Comparison of ENCODE assay signal across 8 mouse cellular contexts in the genomic region with DNA sequence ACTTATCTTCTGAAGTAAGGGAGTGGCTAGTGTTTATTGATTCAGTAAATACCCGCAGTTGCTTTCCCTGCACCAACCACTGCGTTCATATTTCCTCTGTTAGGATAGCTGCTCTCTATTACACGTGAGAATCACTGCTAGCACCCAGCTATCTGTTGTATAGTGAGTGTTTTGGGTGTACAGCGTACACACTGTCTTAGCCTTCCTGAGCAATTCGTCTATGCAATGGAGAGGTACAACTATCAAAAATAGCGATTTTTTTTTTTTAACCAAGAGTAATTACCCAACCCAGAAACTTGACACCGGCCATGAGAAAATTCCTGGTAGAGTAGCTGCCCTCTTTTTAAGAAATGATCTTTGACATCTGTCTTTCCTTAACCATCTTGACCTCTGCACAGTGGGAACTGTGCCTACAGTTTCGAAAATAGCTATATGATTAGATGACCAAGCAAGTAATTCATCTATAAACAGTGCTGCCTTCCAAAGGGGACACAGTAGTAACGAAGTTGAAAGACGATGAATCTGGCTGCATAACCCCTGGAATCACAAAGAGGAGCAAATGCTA. TPM values are rescaled to one million over a fixed set of nuclear protein-coding genes. Genes with fewer than 3 reads are reported as not detected.
DNase-seq lines count a peak whose midpoint lies in the region; ATAC-seq and TF ChIP-seq lines count a peak whose summit lies in the region.

No protein-coding gene starts in this region.

- H3K4me1 ChIP-seq in embryonic facial prominence, embryonic 13.5 days: peaks cover 36% of the 10 kb centered on the region
- peaks cover 12% of the 10 kb centered on the region for H3K4me1 ChIP-seq in intestine, postnatal 0 days (replicated peaks; ENCODE audit: control insufficient read depth, insufficient read depth, low read length)
- H3K4me1 ChIP-seq in neural tube, embryonic 13.5 days (replicated peaks): peaks cover 20% of the 10 kb centered on the region

- no peaks in the 10 kb centered on the region for H3K27me3 ChIP-seq in embryonic facial prominence, embryonic 13.5 days
- no peaks in the 10 kb centered on the region for H3K27me3 ChIP-seq in intestine, postnatal 0 days (replicated peaks; ENCODE audit: control insufficient read depth, insufficient read depth, low read length)
- H3K27me3 ChIP-seq in neural tube, embryonic 13.5 days: peaks cover 3% of the 10 kb centered on the region

- peak overlapping the region; percentile 85 for H3K4me2 ChIP-seq in embryonic facial prominence, embryonic 13.5 days
- peak overlapping the region; percentile 95 for H3K4me2 ChIP-seq in intestine, postnatal 0 days (replicated peaks; ENCODE audit: low read depth)
- peak overlapping the region; percentile 98 for H3K4me2 ChIP-seq in neural tube, embryonic 13.5 days

- TF ChIP-seq CTCF in layer of hippocampus, adult 2 months (conservative IDR thresholded peaks at IDR 0.05): no peak
- no peak for TF ChIP-seq CTCF in intestine, postnatal 0 days (IDR thresholded peaks at IDR 0.05; ENCODE audit: low read depth)

- H3K9ac ChIP-seq in embryonic facial prominence, embryonic 13.5 days: peak overlapping the region; percentile 87
- H3K9ac ChIP-seq in intestine, postnatal 0 days (ENCODE audit: low read depth, low read length): peak overlapping the region; percentile 91; the same call in 1 of the 2 replicates
- peak overlapping the region; percentile 78 for H3K9ac ChIP-seq in neural tube, embryonic 13.5 days

- intact Hi-C loops in gastrocnemius, postnatal 36 days (cut with DNase I): loop anchor here (5.0 kb wide), 2 partner anchors 59 to 101 kb away; no protein-coding TSS in a partner anchor

- H3K9me3 ChIP-seq in embryonic facial prominence, embryonic 13.5 days: no peaks in the 10 kb centered on the region
- no peaks in the 10 kb centered on the region for H3K9me3 ChIP-seq in intestine, postnatal 0 days (ENCODE audit: control insufficient read depth)
- H3K9me3 ChIP-seq in neural tube, embryonic 13.5 days: no peaks in the 10 kb centered on the region

- no peak for ATAC-seq in embryonic facial prominence, embryonic 13.5 days (ENCODE audit: insufficient number of reproducible peaks, insufficient read depth, low FRiP score, low TSS enrichment, low read depth)
- ATAC-seq in intestine, postnatal 0 days: peak; percentile 16
- ATAC-seq in neural tube, embryonic 13.5 days (ENCODE audit: low read depth): no peak

- H3K27ac ChIP-seq in layer of hippocampus, adult 2 months: peak overlapping the region; percentile 85; the same call in 1 of the 2 replicates
- peak overlapping the region; percentile 91 for H3K27ac ChIP-seq in embryonic facial prominence, embryonic 13.5 days
- peak overlapping the region; percentile 89; the same call in 1 of the 2 replicates for H3K27ac ChIP-seq in intestine, postnatal 0 days (ENCODE audit: low read depth, low read length)
- no peak overlapping the region for H3K27ac ChIP-seq in neural tube, embryonic 13.5 days (replicated peaks)

- no peaks in the 10 kb centered on the region for H3K36me3 ChIP-seq in embryonic facial prominence, embryonic 13.5 days
- H3K36me3 ChIP-seq in intestine, postnatal 0 days (ENCODE audit: control insufficient read depth, insufficient read depth): no peaks in the 10 kb centered on the region
- no peaks in the 10 kb centered on the region for H3K36me3 ChIP-seq in neural tube, embryonic 13.5 days

- DNase-seq in layer of hippocampus, adult 2 months (ENCODE audit: low spot score in 2 of 2): no peak
- DNase-seq in layer of hippocampus, adult 9-10 months (ENCODE audit: low spot score): no peak
- DNase-seq in testis, postnatal 14 days (ENCODE audit: low spot score): no peak
- no peak for DNase-seq in gastrocnemius, postnatal 36 days
- DNase-seq in cerebellum, postnatal 14 days: no peak

- 14% methylated on average over 10 of the region's 10 CpGs for WGBS in embryonic facial prominence, embryonic 13.5 days
- WGBS in intestine, postnatal 0 days: 22% methylated on average over 10 of the region's 10 CpGs
- WGBS in neural tube, embryonic 13.5 days: 57% methylated on average over 10 of the region's 10 CpGs

- peak overlapping the region; percentile 55 for H3K4me3 ChIP-seq in layer of hippocampus, adult 2 months
- peak overlapping the region; percentile 81 for H3K4me3 ChIP-seq in embryonic facial prominence, embryonic 13.5 days
- peak overlapping the region; percentile 86 for H3K4me3 ChIP-seq in intestine, postnatal 0 days (ENCODE audit: low read depth, low read length)
- peak overlapping the region; percentile 80 for H3K4me3 ChIP-seq in neural tube, embryonic 13.5 days

RNA-seq across cellular contexts. Expression of gene Cnksr3, which starts 1.1 kb away (rescaled TPM):
- 1 to 10 TPM; 4.8 to 5.3 TPM for total RNA-seq in layer of hippocampus, adult 2 months (2021)
- polyA plus RNA-seq in embryonic facial prominence, embryonic 13.5 days (2015; fragmentation: Nextera tagmentation; extraction: Ambion mirVana): 11.1 and 11.6 TPM in 2 replicates
- 6.6 and 6.8 TPM in 2 replicates for polyA plus RNA-seq in intestine, postnatal 0 days (2015; fragmentation: Nextera tagmentation; extraction: Ambion mirVana)
- 2.6 and 3.7 TPM in 2 replicates for polyA plus RNA-seq in neural tube, embryonic 13.5 days (2015; fragmentation: Nextera tagmentation; extraction: Ambion mirVana)
- total RNA-seq in gastrocnemius, postnatal 36 days (2021): 1 to 10 TPM; 4.6 to 4.7 TPM
